Mouse (Mus musculus) cerebellum, adult 8-10 months (tissue): ENCODE results near the gene Acot11.
A peak's percentile ranks its signal among the peaks of the same experiment; 100 is the strongest.

ENCODE experiments used
- DNase-seq: peaks from one replicate; pipeline ENCODE4 v3.0.0; 2022

Acot11 gene

DNA sequence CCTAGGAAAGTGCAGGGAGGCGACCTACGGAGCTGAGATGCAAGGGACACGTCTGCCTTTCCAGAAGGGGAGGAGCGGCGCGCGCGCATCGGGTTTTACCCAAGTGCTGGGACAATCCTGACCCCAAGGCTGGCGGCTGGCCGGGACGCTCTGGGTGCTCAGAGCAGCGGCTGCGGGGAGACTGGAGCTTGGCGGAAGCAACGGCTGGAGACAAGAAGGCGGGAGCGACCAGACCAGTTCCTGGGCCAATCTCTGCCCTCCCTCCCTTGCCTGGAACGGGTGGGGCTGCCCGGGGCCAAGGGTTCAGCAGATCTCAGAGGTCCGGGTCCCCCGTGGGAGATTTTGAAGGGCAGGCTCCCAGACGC is at the start of gene Acot11:
Gene Acot11, minus strand, starts transcription at position 89 of the 365 bp plus-strand sequence.
- DNase-seq = no peak

DNA sequence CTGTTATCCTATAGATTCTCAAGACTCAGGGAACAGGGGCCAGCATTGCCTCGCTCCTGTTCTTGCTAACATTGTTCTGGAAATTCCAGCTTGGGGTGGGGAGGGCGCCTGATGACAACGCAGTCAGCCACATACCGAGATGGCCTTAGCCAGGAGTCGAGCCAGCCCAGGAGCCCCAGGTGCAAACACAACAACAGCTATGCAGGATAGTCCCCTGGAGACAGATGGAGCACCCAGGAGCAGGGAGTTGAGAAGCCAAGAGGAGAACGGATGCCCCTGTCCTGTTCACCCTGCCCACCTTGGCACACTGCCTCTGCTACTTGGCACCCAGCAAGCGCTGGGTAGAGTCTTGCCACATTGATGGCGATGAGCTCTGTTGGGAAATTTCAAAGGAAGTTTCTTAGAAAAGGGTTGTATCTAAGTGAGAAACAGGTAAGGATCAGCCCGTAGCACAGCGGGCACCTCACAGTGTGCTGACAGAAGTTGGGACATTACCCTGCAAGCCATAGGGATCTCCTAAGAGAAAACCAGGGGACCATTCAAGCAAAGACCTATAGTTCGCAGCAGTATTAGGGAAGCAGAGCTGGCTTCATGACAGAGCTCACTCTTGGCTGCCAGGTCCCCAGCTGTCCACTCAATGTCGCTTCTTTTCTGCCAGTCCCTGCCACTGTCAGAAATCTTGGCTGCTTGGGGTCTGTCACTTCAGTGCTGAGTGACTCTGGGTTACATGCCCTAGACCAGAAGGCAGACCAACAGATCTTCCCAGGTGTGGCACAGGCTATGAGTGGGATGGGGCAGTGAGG is 43.7 kb upstream of the Acot11 start:
- peak; percentile 48 for DNase-seq

DNA sequence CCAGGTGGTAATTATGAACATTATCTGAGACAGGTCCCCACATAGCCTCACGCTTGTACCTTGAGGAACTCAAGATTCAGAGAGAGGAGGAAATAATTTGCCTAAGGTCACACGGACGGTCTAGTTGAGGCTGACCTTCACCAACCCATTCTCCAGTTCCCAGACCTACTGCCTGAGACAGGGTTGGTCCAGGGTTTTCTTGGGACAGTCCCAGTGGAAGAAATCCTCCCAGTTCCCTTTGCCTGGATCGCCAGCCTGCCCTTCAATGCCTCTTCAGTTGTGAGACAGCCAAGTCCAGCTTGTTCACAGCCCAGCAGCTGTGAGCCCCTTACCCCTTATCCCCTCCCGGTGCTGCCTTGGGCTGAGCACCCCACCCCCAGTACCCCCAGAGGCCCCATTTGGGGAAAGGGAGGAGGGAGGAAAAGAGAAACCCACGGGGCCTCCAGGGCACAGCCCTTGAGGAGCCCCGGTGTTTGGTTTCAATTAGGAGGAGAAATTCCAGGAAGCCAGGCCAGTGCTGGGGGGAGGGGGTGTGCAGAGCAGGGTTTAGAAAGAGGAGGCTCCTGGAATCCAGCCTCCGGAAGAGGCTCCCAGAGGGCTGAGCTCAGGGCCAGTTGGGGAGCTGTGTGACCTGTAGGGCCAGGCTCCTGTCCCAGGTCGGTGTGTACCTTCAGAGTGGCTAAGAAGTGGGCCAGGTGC is 42.9 kb upstream of the Acot11 start:
- DNase-seq = no peak

DNA sequence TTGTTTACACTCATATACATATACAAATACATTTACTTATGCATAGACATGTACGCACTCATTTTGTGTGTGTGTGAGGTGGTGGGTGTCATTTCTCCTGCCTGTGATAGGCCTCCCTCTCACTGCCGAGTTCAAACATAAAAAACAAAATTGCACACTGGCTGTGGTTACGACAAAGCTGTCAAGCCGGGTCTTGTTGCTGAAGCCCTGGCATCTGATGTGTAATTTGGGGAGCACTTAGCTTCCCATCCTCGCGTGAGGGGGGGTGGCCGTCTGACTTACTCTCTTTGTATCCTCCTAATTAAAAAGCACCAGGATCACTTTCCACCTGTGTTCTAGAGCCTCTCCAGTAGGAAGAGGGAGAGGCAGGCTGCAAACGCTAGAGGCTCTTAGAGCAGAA is 37.8 kb upstream of the Acot11 start:
- DNase-seq = no peak

DNA sequence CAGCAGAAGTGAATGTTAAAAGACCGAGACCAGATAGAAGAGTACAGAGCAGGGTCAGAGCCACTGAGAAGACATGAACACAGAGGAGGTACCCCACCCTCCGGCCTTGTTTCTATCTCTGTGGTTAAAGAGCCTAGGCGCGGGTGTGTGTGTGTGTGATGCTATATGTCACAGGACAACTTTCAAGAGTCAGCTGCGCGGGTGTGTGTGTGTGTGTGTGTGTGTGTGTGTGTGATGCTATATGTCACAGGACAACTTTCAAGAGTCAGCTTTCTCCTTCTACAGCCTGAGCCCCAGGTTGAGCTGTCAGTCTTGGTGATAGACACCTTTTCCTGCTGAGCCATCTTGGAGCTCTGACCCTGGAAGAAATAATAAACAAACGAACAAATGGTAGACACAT is 37.1 kb upstream of the Acot11 start:
- DNase-seq = no peak

DNA sequence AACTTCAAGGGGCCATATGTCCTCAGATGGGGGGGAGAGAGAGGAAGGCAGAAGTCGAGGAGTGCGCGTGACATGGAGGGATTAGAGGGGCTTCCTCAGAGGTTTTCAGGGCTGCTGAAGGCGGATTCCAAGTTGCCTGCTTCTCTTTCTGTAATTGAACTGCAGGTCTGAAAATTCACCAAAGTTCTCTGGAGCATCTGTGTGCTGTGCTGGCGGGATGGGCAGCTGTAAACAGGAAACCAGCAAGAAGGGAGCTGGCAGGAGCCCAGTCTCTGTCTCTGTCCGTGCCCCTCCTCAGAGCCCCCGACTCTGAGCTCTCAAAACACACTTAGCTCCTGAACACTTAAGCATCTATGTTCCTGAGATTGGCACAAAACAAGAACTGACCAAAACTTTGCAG is 36.5 kb upstream of the Acot11 start:
- no peak for DNase-seq

DNA sequence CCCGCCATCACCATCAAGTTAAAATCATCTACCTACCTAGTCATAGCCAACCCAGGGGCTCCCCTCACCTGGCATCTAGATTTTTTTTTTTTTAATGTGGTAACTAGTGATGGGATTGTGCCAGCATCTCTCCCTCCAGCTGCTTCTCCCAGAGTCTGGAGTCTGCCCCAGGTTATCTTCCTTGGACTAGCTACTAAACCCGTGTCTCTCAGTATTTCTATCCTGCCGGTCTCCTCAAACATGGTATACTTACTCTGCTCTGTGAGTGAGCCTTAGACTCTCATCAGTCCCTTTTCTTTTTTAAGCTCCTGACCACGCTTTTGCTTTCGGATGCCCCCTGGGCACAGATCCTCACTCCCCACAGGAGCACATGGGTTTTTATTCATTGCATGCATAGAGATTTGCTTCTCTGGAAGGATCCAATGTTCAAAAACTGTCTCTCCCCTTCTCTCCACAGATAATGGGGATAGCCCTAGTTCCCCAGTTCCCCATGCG is 35.9 kb upstream of the Acot11 start:
- DNase-seq = no peak

DNA sequence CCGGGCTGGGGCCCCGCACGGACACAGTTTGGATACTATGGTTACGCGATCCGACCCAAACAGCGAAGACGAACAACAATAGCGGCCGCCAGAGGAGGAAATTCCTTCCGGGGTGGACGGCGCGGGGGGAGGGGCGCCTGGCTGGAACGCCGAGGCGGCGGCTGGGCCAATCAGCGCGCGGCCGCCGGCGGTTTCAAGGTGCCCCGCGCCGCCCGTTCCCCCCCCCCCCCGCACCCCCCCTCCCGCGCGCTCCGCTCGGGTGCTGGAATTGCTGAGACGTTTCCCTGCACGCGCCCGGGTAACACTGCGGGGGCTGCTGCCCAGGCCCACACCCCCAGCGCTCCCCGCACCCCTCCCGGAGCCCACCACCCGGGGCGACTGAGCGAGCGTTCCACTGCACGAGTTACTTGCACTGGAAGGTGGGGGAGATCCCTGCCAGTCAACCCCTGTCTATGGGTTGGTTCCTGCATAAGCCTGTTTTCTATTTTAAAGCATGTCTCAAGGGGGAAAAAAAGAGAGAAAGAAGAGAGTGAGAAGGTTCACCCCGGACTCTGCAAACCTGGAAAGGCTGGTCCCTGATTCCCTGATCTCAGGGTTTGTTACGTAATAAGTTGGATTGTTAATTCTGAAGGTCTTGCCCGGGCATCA is 35.3 kb upstream of the Acot11 start:
- peak; percentile 88 for DNase-seq

DNA sequence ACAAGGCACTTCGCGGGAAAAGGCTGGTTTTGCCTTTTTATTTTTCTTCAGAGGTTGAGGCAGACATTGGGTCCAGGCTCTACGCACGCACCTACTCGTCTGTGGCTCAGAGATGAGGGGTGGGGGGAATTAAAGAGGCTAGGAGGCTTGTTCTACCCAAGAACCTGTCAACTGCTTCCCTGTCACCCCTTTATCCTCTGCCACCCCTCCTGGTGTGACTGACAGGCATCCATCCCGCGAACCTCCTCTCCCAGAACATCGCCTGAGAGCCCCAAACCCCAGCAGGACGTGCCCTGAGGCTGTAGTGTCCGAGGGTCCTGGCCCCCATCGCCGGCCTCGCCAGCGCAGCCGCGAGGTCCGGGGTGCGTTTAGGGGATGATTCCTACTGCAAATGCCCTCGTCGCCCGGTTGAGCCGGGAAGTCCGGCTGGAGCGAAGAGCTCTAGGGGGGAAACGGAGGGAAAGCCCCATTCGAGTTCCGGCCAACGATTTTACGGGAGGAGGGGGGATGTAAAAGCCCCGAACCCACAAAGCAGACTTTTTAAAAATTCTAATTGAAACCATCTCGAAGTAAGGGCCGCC is 34.5 kb upstream of the Acot11 start:
- no peak for DNase-seq

DNA sequence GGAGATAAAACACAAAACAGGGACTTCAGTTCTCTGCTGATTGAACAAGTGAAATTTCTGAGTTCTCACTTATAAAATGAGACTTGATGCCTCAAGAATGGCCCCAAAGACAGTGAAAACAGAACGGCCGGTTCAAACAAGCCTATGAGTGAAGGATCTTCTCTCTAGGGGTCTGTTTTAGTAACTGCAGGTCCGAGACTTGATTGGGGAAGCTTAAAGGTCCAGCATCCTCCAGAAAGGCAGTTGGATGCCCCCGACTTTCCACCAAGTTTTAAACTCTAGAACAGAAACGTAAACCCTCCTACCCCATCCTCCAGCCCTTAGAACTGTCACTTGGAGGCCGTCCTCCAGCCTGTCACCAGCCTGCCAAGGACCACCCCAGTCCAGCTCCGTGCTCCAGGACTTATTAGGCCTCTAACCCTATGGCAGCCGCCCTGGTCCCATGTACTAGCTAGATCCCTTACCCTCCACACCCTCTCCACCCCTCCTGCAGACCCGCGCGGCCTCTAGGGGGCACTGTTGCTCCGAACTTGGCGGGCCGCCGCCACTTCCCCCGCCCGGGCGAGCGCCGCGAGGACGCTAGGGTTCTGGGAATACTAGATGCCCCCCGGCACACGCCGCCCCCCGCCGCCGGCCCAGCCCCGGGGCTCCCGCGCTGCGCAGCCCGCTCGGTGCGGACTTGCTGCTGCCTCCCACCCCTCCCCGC is 33.9 kb upstream of the Acot11 start:
- DNase-seq = peak; percentile 98

DNA sequence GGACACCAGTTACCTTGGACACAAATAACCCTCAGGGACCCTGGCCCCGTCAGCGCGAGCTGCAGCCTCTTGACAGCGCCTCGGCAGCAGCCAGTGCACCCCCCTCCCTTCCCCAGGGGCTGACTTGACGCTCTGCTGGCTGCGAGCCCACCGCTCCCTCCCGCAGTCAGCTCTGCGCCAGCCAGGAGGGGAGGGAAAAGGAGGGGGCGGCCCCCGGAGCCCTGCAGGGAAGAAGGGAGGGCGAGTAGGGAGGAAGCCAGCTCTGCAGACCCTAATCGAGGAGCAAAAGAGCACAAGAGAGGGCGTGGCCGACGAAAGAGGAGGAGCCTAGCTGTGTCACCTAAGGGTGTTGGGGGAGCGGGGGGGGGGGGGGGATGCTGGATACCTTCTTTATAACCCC is 33.2 kb upstream of the Acot11 start:
- peak; percentile 48 for DNase-seq

DNA sequence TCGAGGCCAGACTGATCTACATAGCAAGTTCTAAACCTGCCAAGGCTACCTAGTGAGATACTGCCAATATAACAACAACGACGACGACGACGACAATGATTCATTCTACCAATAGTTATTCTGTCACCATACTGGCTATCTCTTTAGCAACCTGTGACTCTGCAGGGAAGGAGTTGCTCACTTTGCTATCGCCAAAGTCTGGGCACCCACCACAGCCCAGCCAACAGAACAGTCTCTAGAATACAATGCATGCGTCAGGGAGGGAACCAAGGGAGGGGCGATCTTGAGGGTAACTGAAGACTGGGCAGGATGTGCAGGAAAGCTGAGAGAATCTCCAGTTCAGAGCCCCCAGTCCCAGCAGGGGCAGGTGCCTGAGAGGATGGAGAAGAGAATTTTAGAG is 32.6 kb upstream of the Acot11 start:
- DNase-seq = no peak

DNA sequence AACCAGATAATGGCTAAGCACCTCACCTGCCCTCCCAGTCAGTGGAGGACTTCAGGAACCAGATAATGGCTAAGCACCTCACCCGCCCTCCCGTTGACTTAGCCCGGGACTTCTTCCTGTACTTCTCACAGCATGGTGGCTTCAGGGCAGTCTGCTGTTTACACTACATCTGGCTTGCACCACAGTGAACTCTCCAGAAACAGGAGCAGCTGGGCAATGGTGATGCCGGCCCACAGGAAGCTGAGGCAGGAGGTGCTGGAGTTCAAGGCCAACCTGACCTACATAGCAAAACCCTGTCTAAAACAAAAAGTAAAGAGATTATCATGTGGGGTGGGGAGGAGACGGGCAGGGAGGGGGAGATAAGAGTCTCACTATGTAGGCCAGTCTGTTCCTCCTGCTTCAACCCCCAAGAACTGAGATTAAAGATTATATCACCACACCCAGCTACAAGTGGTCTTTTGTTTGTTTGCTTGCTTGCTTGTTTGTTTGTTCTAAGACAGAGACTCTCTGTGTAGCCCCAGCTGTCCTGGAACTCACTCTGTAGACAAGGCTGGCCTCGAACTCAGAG is 25.8 kb upstream of the Acot11 start:
- no peak for DNase-seq

DNA sequence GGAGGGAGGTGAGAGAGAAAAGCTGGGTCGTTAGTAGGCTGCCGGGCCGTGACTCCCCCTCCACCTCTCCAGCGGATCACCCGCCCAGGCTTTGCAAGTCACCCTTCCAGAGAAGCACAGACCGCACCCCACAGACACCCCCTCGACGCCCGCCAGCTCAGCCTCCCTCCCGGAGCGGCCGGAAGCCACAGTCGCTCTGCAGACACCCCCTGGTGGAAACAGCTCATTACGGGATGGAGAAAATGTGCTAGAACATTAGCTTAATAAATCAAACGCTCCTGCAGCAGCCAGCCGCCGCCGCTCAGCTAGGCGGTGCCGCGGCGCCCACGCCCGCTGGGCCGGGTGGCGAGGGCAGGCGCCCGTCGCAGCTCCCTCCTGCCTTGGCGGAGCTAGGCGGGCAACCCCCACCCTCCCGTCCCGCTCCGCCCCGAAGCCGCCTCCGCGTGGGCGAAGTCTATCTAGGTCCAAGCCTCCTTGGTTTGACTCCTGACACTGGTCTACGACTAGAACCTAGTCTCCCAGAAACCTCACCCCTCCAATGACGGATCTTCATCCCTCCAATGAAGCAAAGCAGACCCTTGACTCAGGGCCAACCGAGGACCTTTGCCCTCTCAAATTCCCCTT is 23.1 kb upstream of the Acot11 start:
- peak; percentile 28 for DNase-seq

DNA sequence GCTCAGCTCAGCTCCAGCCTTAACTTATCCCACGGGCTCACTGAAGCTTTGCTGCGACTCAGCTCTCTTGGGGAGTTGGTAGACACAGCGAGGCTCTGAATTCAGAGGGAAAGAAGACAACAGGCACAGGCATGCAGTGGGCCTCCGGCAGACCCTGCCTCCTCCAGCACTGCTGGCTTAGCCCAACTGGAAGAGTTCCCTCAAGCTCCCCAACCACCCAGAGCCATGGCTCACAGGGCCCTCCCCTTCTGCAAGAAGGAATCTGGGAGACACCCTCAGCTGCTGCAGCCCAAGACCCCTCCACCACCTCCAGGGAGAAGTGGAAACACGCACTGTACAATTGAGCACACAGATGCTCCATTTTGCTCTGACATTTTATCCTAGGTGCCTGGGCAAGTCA is 20.4 kb upstream of the Acot11 start:
- DNase-seq = no peak

DNA sequence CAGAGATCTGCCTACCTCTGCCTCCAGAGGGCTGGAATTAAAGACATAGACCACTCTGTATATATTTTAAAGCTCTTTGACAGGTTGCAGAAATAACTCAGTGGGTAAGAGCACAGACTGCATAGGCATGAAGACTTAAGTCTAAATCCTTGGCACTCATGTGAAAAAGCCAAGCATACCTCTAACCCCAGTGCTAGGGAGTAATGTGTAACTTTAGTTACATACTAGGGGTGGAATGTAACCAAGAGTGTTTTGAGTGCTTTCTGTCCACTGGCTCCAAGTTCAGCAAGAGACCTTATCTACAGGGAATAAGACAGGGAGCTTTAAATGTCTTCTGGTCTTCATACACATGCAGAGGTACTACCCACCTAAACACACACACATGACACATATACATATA is 14.6 kb upstream of the Acot11 start:
- DNase-seq = no peak

DNA sequence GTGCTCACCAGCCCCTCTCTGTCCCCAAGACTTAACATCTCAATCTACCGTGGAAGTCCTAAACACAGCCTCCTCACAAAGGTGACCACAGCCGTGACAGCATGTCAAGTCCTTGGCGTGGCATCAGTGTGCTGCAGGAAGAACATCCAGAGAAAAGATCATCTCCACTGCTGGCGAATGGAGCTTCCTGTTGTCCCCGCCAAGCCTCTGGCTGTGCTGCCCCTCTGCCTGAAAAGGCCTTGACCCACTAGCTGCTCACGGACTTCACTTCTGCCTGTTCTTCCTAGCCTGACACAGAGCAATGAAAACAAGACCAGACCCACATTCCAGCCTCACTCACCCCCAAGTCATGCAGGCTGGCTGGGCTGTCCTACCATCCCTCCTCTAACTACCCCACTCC is 13.5 kb upstream of the Acot11 start:
- DNase-seq = no peak

DNA sequence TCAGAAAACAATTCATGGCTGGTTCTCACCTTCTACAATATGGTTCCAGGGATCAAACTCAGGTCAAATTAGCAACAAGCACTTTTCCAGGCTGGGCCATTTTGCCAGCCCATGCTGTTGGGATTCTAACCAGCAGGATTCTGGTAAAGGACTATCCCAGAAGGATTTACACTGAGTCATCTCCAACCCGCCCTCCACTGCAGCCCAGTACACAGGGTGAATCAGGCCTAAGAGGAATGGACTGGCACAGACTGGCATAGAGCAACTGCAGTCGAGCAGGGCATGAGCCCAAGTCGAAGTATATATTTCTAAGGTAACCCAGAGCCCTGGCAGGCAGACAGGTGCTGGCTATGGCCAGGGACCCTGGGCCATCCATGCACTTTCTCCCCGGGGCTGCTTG is 12.2 kb upstream of the Acot11 start:
- DNase-seq = no peak

DNA sequence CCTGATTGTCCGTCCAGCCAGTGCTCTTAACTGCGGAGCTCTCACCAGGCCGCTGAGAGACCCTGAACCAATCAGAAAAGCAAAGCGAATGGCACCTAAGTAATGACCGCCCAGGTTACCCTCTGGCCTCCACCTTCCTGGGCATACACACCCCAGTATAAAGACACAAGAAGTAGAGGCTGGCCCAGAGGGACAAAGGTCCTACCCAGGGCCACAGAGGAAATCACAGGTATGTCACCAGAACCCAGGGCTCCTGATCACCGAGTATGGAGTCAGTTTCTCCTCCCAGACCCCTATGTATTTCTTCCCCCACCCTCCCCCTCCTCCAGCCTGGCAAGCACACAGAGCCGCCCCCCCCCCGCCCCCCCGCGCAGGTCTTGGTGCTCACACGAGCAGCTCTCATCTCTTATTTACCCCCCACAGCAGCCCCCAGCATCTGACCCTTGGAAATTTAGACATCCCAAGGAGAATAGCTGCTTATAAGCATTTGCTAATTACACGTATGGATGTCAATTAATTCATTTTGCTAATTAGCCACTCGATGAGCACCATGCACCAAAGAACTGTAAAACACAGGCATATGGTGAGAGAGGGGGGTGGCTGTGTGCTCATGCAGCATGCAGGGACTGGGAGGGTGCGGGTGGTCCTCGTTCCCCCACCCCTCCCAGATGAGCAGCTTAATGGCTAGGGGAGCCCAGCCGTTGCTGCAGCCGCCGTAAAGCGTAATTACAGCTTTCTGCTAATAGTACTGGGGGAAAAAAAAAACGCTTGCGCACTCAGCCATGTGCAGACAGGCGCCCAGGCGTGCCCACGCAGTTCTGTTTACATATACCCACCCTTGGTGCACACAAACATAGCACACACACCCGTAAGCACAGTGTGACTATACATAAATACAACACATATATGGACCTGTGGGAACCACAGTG is 10.9 kb upstream of the Acot11 start:
- no peak for DNase-seq

DNA sequence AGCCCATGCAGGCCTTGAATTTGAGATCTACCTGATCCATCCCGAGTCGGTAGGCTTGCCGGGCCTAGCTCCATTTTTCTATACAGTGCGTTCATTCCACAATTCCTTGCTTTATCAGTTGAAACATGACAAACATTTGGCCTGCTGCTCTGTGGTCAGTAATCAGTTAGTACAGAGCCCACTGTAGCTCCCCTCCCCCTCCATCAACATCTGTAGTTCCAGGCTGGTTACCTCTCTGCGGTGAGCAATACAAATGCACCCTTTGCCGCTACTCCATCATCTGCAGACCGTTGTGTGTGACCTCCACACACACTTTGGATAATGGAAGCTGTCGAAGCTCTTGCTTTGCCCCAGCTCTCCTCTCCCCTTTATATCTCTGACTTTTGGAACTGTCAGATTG is 6.4 kb upstream of the Acot11 start:
- DNase-seq = no peak

DNA sequence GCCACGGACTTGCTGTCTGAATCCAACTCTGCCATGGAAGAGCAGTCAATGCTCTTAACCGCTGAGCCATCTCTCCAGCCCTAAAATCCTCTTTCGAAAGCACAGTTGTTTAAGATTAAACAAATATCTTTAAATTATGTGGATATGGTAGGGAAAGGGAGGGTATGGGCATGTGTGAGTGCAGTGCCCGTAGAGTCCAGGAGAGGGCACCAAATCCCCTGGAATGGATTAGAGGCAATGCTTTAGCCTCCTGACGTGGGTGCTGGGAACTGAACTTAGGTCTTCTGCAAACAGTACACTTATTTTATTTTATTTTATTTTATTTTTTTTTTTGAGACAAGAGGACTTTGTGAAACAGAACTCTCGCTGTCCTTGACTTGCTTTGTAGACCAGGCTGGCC is 5.2 kb upstream of the Acot11 start:
- no peak for DNase-seq
